Mouse (Mus musculus) thymus, adult 2 months (tissue): ENCODE measurements around the gene Gm44805. TPM values are rescaled to one million over a fixed set of nuclear protein-coding genes. Genes with fewer than 3 reads are reported as not detected.
"Not testable (repeated sequence)": the region's sequence is repeated elsewhere in the genome, so short reads cannot be mapped to it uniquely, and the experiment has no call there.

ENCODE experiments used
- DNase-seq: peaks from one replicate; pipeline ENCODE4 v3.0.0; 2021
- H3K27ac ChIP-seq: fragments of 200-500 bp; 2 replicates; pipeline ENCODE4 v1.5.1; 2012; ENCODE audit warnings: low read length, control low read depth; ENCODE audit not compliant: control insufficient read depth, insufficient read depth
- H3K27me3 ChIP-seq: fragments of 200-500 bp; 2 replicates; pipeline ENCODE4 v1.6.1; 2012; ENCODE audit warnings: mild to moderate bottlenecking, low read length, moderate library complexity, mixed read lengths; ENCODE audit not compliant: control insufficient read depth, insufficient read depth
- H3K36me3 ChIP-seq: fragments of 200-500 bp; 2 replicates; pipeline ENCODE4 v1.6.1; 2012; ENCODE audit warnings: mild to moderate bottlenecking, low read length, moderate library complexity; ENCODE audit not compliant: control insufficient read depth, insufficient read depth
- H3K4me1 ChIP-seq: fragments of 200-500 bp; replicated peaks from 2 replicates; pipeline ENCODE4 v1.6.1; 2012; ENCODE audit warnings: low read length; ENCODE audit not compliant: control insufficient read depth, insufficient read depth
- H3K4me3 ChIP-seq: fragments of 200-500 bp; 2 replicates; pipeline ENCODE4 v1.5.1; 2012; ENCODE audit warnings: mild to moderate bottlenecking, low read length, control low read depth, moderate library complexity; ENCODE audit not compliant: control insufficient read depth, insufficient read depth
- CTCF ChIP-seq: fragments of 200-500 bp; IDR thresholded peaks from 2 replicates; pipeline ENCODE4 v1.5.1; 2012; ENCODE audit warnings: mild to moderate bottlenecking, control low read depth, low read length, moderate library complexity, borderline replicate concordance; ENCODE audit not compliant: control insufficient read depth, poor library complexity, insufficient read depth; ENCODE audit errors: extremely low read depth
- POLR2A ChIP-seq: fragments of 200-500 bp; IDR thresholded peaks from 2 replicates; pipeline ENCODE4 v1.6.1; 2012; ENCODE audit warnings: mild to moderate bottlenecking, low read length, control low read depth, moderate library complexity; ENCODE audit not compliant: control insufficient read depth, poor library complexity, insufficient read depth; ENCODE audit errors: extremely low read depth
- WGBS: fragments of 180-500 bp; shearing (Covaris S2); methylation state at CpG from one replicate; pipeline ENCODE4 v1.1.7; 2018; 5-methylcytosine and 5-hydroxymethylcytosine counted together
- polyA plus RNA-seq: library from polyadenylated mRNA; depleted of rRNA; stranded (reverse); fragments of >200 nt; gene quantifications from 2 replicates; pipeline ENCODE4 v1.2.3, GENCODE M21; 2012

Gm44805 gene
- polyA plus RNA-seq, 1 experiment = not detected

DNA sequence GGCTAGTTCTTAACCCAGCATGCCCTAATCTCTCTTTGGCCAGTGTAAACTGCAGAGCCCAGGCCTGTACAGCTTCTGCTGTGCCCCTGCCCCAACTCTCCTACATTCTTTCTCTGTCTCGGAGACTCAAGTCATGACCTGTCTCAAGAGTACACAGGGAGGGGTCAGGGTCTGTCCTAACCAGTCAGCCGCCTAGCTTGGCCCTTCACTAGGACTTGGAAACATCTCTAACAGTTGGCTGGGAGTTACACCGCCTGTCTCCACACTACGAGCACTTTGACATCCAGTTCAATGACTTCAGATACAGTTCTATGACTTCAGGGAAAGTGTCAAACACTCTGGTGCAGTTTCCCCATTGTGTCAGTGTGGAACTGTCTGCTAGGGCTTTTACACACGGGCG is 10.2 kb upstream of the Gm44805 start:
- no peaks in the 10 kb centered on the region for H3K27me3 ChIP-seq
- no peaks in the 10 kb centered on the region for H3K36me3 ChIP-seq
- TF ChIP-seq CTCF (no peak), POLR2A (no peak)
- 93% methylated on average over 6 of the region's 6 CpGs for WGBS
- H3K27ac ChIP-seq = no peak overlapping the region
- H3K4me1 ChIP-seq = no peaks in the 10 kb centered on the region
- no peak overlapping the region for H3K4me3 ChIP-seq
- DNase-seq = no peak

DNA sequence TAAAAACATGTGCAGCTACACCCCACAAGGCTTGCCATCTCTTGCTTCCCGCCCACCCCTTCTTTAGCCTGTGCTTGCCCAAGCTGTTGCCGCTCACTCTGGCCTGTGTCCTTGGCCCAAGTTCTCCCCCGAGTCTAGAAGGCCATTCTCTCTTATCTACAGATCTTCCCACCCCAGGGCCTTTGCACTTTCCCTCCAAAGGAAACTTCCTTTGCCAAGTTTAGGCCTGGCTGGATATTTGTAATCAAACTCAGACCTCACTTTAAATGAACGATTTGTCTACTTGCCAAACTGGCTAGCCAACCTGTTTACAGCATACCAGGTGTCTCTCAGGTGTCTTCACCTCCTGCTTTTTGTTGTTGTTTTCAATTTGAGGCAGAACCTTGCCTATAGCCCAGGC is 9.6 kb upstream of the Gm44805 start:
- DNase-seq = no peak
- TF ChIP-seq CTCF (no peak), POLR2A (no peak)
- no peak overlapping the region for H3K27ac ChIP-seq
- H3K36me3 ChIP-seq = no peaks in the 10 kb centered on the region
- H3K4me1 ChIP-seq = no peaks in the 10 kb centered on the region
- whole genome bisulfite sequencing = 93% methylated on average over 4 of the region's 4 CpGs
- no peaks in the 10 kb centered on the region for H3K27me3 ChIP-seq
- no peak overlapping the region for H3K4me3 ChIP-seq

DNA sequence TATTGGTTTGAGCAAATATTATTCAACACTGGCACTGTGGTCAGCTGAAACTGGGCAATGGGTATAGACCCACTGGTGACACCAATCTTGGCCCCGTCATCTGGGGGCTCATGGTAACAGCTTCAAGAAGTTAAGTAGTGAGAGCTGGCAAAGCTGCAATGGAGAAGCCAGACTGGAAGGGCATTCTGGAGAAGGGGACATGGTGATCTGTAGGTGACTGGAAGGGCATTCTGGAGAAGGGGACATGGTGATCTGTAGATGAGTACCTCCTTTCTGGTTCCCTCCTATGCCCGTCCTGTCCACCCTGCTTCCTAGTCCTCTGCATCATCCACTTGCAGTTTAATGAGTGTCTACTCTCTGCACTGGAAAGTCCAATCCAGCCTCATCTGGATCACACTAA is 7.4 kb upstream of the Gm44805 start:
- H3K4me3 ChIP-seq = no peak overlapping the region
- no peaks in the 10 kb centered on the region for H3K36me3 ChIP-seq
- TF ChIP-seq POLR2A = no peak
- no peak for TF ChIP-seq CTCF
- H3K27ac ChIP-seq = no peak overlapping the region
- WGBS = 95% methylated on average over 2 of the region's 2 CpGs
- DNase-seq = no peak
- no peaks in the 10 kb centered on the region for H3K4me1 ChIP-seq
- no peaks in the 10 kb centered on the region for H3K27me3 ChIP-seq

DNA sequence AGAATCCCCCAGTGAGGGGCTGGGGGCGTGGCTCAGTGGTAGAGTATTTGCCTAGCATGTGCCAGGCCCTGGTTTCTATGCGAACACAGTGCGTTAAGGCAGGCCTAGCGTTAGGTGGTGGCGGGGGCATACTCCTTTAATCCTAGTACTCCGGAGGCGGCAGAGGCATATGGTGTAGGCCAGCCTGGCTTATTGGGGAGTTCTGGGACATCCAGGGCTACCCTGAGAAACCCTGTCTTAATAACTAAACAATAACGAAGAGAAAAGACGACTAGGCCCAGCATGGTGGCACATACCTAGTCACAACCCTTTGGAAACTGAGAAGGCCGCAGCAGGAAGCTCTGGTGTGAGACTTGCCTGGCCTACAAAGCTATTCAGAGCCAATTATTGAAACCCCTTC is 6.9 kb upstream of the Gm44805 start:
- Histone ChIP-seq H3K36me3 (no peaks in the 10 kb centered on the region), H3K4me3 (no peak overlapping the region), H3K27me3 (no peaks in the 10 kb centered on the region), H3K4me1 (no peaks in the 10 kb centered on the region), H3K27ac (no peak overlapping the region)
- no peak for DNase-seq
- WGBS = 97% methylated on average over 10 of the region's 10 CpGs
- no peak for TF ChIP-seq CTCF
- no peak for TF ChIP-seq POLR2A

GRCm38 (mm10) chr7:19686927-19687583 is 5.8 kb upstream of the Gm44805 start:
- H3K4me1 ChIP-seq, H3K27ac ChIP-seq, DNase-seq, H3K27me3 ChIP-seq, H3K36me3 ChIP-seq, H3K4me3 ChIP-seq: not testable (repeated sequence)
- WGBS = 71% methylated on average over 8 of the region's 8 CpGs

GRCm38 (mm10) chr7:19686521-19686920 is 5.3 kb upstream of the Gm44805 start:
- no peak overlapping the region for H3K27ac ChIP-seq
- TF ChIP-seq POLR2A = no peak
- TF ChIP-seq CTCF = no peak
- H3K4me1 ChIP-seq = no peaks in the 10 kb centered on the region
- H3K27me3 ChIP-seq = no peaks in the 10 kb centered on the region
- no peak overlapping the region for H3K4me3 ChIP-seq
- H3K36me3 ChIP-seq = no peaks in the 10 kb centered on the region
- DNase-seq = no peak
- WGBS = 92% methylated on average over 6 of the region's 6 CpGs

DNA sequence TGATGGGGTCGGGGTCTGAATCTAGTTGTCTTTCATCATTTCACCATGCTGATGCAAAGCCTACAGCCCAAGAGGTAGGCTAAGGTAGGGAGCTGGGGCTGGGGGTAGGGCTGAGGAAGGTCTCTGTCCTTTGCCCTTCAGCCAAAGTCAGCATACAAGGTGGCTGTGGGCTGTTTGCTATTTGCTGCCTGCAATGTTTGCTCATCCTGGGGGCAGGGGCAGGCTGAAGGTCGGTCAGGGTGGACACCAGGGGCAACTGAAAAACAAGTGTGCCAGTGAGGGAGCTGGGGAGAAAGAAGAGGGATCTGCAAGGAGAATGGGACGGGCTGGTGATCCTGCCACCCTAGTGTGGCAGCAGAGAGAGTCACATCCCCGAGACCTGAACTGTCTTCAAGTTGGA is 4.2 kb upstream of the Gm44805 start:
- WGBS = 82% methylated on average over 4 of the region's 4 CpGs
- H3K36me3 ChIP-seq = no peaks in the 10 kb centered on the region
- H3K27me3 ChIP-seq = no peaks in the 10 kb centered on the region
- no peak for TF ChIP-seq POLR2A
- no peak for TF ChIP-seq CTCF
- no peak for DNase-seq
- H3K4me1 ChIP-seq = no peaks in the 10 kb centered on the region
- no peak overlapping the region for H3K4me3 ChIP-seq
- no peak overlapping the region for H3K27ac ChIP-seq
